Mouse (Mus musculus): ENCODE measurements at regions not wholly inside any gene's neighbourhood (a gene's known extent, or its start where the extent isn't known, plus 50 kb on each side); places are given as distances from the start of the nearest gene placed in this dataset.

DNA sequence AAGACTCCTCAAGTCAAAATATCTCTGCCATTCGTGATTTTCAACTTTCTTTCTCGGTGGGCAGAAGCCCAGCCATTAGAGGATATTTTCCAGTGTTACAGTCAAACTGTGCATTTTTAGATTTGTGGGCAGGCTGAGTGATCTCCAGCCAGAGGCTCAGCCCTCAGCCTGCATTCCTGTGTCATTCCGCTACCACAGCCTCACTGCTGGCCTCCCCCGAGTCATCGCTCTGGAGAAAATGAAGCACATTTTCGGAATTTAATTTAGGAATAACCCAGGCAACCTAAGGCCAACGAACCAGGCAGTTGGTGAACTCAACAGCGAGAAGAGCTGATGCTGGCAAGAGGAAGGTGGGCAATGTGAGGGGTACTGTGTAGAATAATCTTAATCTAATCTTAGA, 80.9 kb upstream of the Nudt7 start:
- no peak for DNase-seq (ENCODE audit: low spot score)

DNA sequence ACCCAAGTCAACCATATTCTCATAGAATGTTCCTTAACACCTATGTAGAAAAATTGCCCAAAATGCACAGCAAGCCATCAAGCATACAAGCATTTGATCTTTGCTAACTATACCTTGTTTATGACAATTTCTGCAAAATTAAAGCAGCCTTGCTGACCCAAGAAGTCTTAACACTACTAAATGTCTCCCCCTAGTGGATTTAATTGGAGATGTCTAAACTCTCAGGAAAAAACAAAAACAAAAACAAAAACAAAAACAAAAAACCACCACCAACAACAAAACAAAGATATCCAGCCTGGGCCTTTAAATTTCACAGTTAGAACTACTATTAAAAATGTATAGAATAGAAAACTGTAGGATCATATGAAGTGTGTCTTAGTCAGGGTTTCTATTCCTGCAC, 69.8 kb upstream of the Nudt7 start:
- DNase-seq (ENCODE audit: low spot score): no peak

DNA sequence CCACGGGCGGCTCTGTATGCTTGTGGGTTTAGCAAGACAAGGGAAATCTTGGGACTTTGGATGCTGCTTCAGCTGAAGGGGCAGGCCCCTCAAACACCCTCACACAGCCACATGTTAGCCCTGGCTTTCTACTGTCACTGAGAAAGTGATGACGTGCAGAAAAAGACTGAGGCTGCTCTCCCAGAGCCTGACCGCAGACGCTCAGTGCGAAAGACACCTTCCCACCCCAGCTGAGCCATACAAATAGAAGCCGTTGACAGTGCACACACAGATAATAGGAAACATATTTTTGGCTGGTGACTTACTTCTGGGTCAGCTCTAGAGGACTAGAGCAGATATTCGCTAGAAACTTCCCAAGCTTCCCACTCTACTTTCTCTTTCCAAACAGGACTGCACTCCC, 61.0 kb upstream of the Nudt7 start:
- DNase-seq (ENCODE audit: low spot score): no peak

DNA sequence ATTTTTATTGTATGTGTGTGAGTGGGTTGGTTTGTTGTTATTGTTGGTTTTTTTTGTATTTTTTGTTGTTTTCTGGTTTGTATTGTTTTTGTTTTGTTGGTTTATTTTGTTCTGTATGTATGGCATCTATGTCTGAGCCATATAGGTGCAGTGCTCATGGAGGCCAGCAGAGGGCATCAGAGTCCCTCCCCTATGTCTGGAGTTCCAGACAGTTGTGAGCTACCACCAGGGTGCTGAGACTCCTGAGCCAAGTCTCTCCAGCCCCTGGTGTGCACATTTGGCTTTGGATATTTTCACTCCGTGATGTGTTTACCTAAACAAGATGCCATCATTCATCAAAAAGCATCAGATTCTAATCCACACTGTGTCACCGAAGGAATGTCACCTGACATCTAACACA, 59.2 kb upstream of the Nudt7 start:
- no peak for DNase-seq (ENCODE audit: low spot score)

DNA sequence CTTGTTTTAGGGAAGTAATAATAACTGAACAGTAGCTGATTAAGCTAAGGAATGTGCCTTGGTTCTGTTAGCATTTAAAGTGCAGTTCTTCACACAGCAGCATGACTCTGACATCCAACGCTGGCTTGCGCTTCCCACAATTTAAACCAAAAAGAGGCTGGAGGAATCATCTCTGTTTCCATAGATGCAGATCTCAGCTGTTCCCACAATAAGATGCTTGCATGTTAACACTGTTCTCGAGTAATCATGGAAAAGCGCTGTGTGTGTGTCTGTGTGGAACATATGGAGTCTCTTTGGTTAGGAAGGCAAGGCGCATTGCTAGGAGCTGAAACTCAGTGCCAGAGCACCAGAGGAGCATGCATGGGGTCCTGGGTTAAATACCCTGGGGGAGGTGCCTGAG, 56.7 kb upstream of the Nudt7 start:
- DNase-seq (ENCODE audit: low spot score): no peak

DNA sequence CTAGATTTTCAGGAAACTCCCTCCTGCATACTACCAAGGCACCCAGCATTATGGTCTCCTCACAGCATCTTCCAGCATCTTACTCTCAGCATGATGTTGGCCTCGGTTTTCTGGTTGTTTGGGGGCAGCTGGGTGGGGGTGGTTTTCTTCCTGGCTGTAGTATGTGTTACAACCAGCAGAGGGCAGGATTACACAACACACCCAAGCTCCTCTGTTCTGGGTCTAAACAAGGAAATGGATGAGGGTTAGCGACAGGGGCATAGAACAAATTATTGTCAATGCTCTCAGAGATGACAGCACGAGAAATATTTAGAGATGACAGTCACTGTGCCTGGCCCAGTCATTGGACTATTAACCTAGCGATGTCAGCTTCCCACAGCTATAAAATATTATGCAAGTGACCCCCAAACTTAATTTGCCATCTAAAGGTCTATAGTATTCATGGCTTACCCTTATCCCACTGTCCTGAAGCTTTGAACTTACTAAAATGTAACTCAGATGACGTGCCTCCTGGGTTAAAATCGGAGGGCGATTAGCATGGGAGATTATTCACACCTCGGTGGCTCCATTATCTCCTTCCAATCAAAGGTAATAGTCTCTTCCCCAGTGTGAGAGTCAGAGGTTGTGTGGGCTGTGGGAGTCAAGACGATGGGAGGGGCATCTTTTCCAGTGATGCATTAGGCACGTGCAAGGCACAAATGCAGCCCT, 52.2 kb upstream of the Nudt7 start:
- no peak for DNase-seq (ENCODE audit: low spot score)

DNA sequence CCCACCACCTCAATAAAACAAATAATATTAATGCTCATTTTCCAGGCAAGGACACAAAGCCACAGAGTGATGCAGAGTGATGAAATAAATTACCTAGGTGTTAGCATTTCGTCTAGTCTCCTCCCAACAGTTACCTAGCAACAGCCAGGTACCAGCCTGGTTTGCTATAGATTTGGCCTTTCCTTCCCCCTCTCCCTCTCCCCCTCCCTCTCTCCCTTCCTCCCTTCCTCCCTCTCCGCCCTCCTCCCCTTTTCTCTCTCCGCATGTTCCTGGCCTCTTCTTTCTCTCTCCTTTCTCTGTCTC, 51.6 kb upstream of the Nudt7 start:
- DNase-seq (ENCODE audit: low spot score): no peak

Data from urinary bladder, adult 2 months (tissue).